Mouse (Mus musculus) liver, adult 2 months (tissue): Measurements from ENCODE around the gene Tnc. TPM values are rescaled to one million over a fixed set of nuclear protein-coding genes. Genes with fewer than 3 reads are reported as not detected.

Experiments used
- DNase-seq: peaks from one replicate; pipeline ENCODE4 v3.0.0-alpha.2; 2011; ENCODE audit warnings: low read depth, low spot score; ENCODE audit errors: extremely low read depth
- H3K27ac ChIP-seq: fragments of 200-500 bp; replicated peaks from 2 replicates; pipeline ENCODE4 v1.5.1; 2012; ENCODE audit warnings: low read depth, mild to moderate bottlenecking, control low read depth, inconsistent platforms, low read length; ENCODE audit not compliant: insufficient read depth
- H3K27me3 ChIP-seq: fragments of 200-500 bp; 2 replicates; pipeline ENCODE4 v1.6.1; 2012; ENCODE audit warnings: mild to moderate bottlenecking, moderate library complexity, low read length, inconsistent platforms; ENCODE audit not compliant: control insufficient read depth, insufficient read depth
- H3K36me3 ChIP-seq: fragments of 200-500 bp; 2 replicates; pipeline ENCODE4 v1.6.1; 2012; ENCODE audit warnings: low read length, inconsistent platforms; ENCODE audit not compliant: control insufficient read depth, insufficient read depth
- H3K4me1 ChIP-seq: fragments of 200-500 bp; 2 replicates; pipeline ENCODE4 v1.6.1; 2011; ENCODE audit warnings: low read length; ENCODE audit not compliant: control insufficient read depth, insufficient read depth
- H3K4me3 ChIP-seq: fragments of 200-500 bp; 2 replicates; pipeline ENCODE4 v1.5.1; 2011; ENCODE audit warnings: low read depth, mild to moderate bottlenecking, control low read depth, low read length, moderate library complexity; ENCODE audit not compliant: insufficient read depth
- H3K79me2 ChIP-seq: fragments of 200-500 bp; 2 replicates; pipeline ENCODE4 v1.6.1; 2012; ENCODE audit warnings: inconsistent platforms, mild to moderate bottlenecking, low read length, moderate library complexity; ENCODE audit not compliant: control insufficient read depth, insufficient read depth
- H3K9ac ChIP-seq: fragments of 200-500 bp; 2 replicates; pipeline ENCODE4 v1.6.1; 2012; ENCODE audit warnings: low read depth, mild to moderate bottlenecking, control low read depth, inconsistent platforms, low read length
- CTCF ChIP-seq: fragments of 200-500 bp; IDR thresholded peaks from 2 replicates; pipeline ENCODE4 v1.5.1; 2011; ENCODE audit warnings: low read depth, low read length, control low read depth
- POLR2A ChIP-seq: fragments of 200-500 bp; IDR thresholded peaks from 2 replicates; pipeline ENCODE4 v1.6.1; 2011; ENCODE audit warnings: low read length, control low read depth; ENCODE audit not compliant: insufficient read depth; ENCODE audit errors: extremely low read depth
- WGBS: fragments of 180-500 bp; shearing (Covaris S2); methylation state at CpG from one replicate; pipeline ENCODE4 v1.1.7; 2018; 5-methylcytosine and 5-hydroxymethylcytosine counted together
- polyA plus RNA-seq: library from polyadenylated mRNA; depleted of rRNA; stranded (reverse); fragments of >200 nt; gene quantifications from 2 replicates; pipeline ENCODE4 v1.2.3, GENCODE M21; 2012; rRNA removed
- total RNA-seq: library from RNA; depleted of rRNA; stranded (reverse); fragments of >200 nt; gene quantifications from 2 replicates; pipeline ENCODE4 v1.2.3, GENCODE M21; 2014; rRNA removed

Tnc gene
- total RNA-seq = 0.37 and 0.54 TPM in 2 replicates
- polyA plus RNA-seq = 0.24 and 0.27 TPM in 2 replicates

GRCm38 (mm10) chr4:64046831-64047493 is at the start of gene Tnc:
Gene Tnc, minus strand, starts transcription at chr4:64047015.
- Histone ChIP-seq H3K79me2 (no peaks in the 10 kb centered on the region), H3K4me3 (peak within 1 kb of the TSS; percentile 3; the same call in 1 of the 2 replicates), H3K27me3 (no peaks in the 10 kb centered on the region; the same call in 1 of the 2 replicates), H3K27ac (no peak within 1 kb of the TSS), H3K4me1 (no peaks in the 10 kb centered on the region), H3K36me3 (no peaks in the 10 kb centered on the region), H3K9ac (no peak within 1 kb of the TSS)
- DNase-seq = no peak
- 2% methylated on average over 26 of the region's 26 CpGs for WGBS
- no peak for TF ChIP-seq POLR2A
- no peak for TF ChIP-seq CTCF

DNA sequence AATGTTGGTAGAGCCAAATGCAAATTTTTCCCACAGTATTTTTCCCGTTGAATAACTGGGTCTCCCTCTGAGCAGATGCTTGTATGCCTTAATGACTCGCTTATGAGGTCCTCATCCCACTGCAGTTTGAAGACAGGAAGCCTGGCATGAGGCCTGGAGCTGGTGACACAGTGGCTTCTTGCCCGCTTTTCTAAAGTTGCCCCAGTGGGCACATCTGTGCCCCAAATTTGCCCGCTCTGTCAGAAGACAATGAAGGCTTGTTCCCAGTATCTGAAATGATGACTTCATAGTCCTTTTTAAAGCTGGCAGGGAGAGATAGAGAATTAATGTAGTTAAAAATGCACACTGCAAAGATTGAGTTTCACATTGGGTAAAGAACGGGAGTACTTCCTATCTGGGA is 47.4 kb upstream of the Tnc start:
- Histone ChIP-seq H3K4me3 (no peak overlapping the region), H3K27me3 (no peaks in the 10 kb centered on the region), H3K27ac (no peak overlapping the region), H3K9ac (no peak overlapping the region), H3K4me1 (no peaks in the 10 kb centered on the region), H3K36me3 (no peaks in the 10 kb centered on the region), H3K79me2 (no peaks in the 10 kb centered on the region)
- 84% methylated on average over 5 of the region's 5 CpGs for WGBS
- TF ChIP-seq CTCF = no peak
- TF ChIP-seq POLR2A = no peak
- no peak for DNase-seq

DNA sequence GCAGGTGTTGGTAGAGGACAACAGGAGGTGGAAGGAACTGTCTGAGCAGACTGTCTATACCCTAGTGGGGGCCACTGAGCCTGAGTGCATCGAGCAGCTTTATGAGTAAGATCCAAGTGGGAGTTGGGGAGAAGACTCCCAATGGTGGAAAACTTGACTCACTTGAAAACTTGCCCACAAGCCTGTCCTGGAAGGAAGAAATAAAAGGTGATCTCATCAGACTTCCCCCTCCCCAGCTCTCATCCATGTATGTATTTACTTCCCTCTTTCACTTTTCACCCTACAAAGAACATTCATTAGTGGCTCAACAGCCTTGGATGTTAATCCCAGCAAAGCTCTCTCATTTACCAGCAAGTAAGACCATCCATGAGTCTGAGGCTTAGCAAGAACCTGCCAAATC is 46.0 kb upstream of the Tnc start:
- TF ChIP-seq POLR2A (no peak), CTCF (no peak)
- no peaks in the 10 kb centered on the region for H3K79me2 ChIP-seq
- H3K4me3 ChIP-seq = no peak overlapping the region
- H3K4me1 ChIP-seq = no peaks in the 10 kb centered on the region
- H3K27ac ChIP-seq = no peak overlapping the region
- no peak overlapping the region for H3K9ac ChIP-seq
- H3K36me3 ChIP-seq = no peaks in the 10 kb centered on the region
- no peak for DNase-seq
- H3K27me3 ChIP-seq = no peaks in the 10 kb centered on the region
- 80% methylated on average over 1 of the region's 1 CpGs for WGBS

GRCm38 (mm10) chr4:64089378-64089777 is 42.6 kb upstream of the Tnc start:
- DNase-seq = no peak
- H3K4me1 ChIP-seq = no peaks in the 10 kb centered on the region
- H3K4me3 ChIP-seq = no peak overlapping the region
- no peaks in the 10 kb centered on the region for H3K36me3 ChIP-seq
- H3K79me2 ChIP-seq = no peaks in the 10 kb centered on the region
- no peaks in the 10 kb centered on the region for H3K27me3 ChIP-seq
- 60% methylated on average over 2 of the region's 2 CpGs for WGBS
- TF ChIP-seq POLR2A (no peak), CTCF (no peak)
- no peak overlapping the region for H3K9ac ChIP-seq
- no peak overlapping the region for H3K27ac ChIP-seq

DNA sequence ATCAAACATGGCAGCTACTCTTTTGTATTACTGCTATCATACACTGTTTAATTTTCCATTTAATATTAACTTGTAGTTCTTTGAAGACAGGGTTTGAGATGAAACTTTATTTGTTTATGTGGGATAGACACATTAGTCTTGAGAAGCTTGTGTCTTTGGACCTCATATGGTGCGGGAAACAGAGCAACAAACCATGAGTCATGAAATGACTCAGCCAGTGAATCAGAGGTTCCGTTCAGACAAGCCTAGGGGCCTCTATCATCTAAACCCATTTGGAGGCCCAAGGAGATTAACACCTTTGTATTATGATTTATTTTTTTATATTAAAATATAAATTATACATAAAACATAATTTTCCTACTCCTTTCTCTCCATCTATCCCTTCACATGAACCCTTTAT is 40.9 kb upstream of the Tnc start:
- 74% methylated on average over 2 of the region's 2 CpGs for WGBS
- no peak overlapping the region for H3K9ac ChIP-seq
- H3K36me3 ChIP-seq = no peaks in the 10 kb centered on the region
- H3K4me3 ChIP-seq = no peak overlapping the region
- no peak overlapping the region for H3K27ac ChIP-seq
- no peaks in the 10 kb centered on the region for H3K4me1 ChIP-seq
- H3K79me2 ChIP-seq = no peaks in the 10 kb centered on the region
- DNase-seq = no peak
- TF ChIP-seq CTCF (no peak), POLR2A (no peak)
- no peaks in the 10 kb centered on the region for H3K27me3 ChIP-seq

DNA sequence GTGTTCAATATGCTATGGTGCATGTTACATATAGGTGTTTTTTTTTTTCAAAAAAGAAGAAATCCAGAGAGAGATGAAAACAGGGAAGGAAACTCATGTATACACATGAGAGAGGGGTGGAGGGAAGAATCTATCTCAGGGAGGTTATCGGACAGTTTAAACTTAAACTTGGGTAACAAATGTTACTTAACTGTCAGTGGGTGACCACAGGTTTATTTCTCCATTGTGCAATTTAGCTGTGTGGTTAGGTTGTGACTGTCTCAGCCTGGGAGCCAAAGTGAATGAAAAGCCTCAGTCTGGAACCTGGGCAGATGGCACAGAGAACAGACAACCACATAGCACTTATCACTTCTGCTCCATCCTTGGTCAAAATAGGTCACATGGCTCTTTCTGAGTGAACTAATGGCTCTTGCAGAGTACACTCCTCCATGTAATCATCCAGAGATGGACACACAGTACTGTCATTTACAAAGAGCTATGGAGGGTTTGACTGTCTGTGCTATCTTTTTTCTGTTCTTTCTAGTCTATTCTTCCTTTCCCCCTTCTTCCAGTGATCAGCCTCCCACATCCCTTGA is 39.3 kb upstream of the Tnc start:
- H3K36me3 ChIP-seq = no peaks in the 10 kb centered on the region
- 80% methylated on average over 1 of the region's 1 CpGs for WGBS
- no peaks in the 10 kb centered on the region for H3K4me1 ChIP-seq
- H3K9ac ChIP-seq = no peak overlapping the region
- DNase-seq = no peak
- no peak overlapping the region for H3K4me3 ChIP-seq
- no peak for TF ChIP-seq CTCF
- TF ChIP-seq POLR2A = no peak
- H3K27me3 ChIP-seq = no peaks in the 10 kb centered on the region
- no peaks in the 10 kb centered on the region for H3K79me2 ChIP-seq
- H3K27ac ChIP-seq = no peak overlapping the region
